Mouse (Mus musculus) testis, postnatal 14 days (tissue): Measurements from ENCODE around the gene Dnajb5.
"Not testable (repeated sequence)": the region's sequence is repeated elsewhere in the genome, so short reads cannot be mapped to it uniquely, and the experiment has no call there.

Source experiments
- DNase-seq: peaks from one replicate; pipeline ENCODE4 v3.0.0; 2021; ENCODE audit warnings: low spot score

Gene Dnajb5

GRCm38 (mm10) chr4:42972952-42973351, 23.3 kb downstream of the Dnajb5 start:
- DNase-seq = no peak

GRCm38 (mm10) chr4:42973868-42974267, 24.3 kb downstream of the Dnajb5 start:
- DNase-seq = no peak

- DNase-seq = no peak
These were observed 28.4 kb downstream of the Dnajb5 start for GRCm38 (mm10) chr4:42978062-42978461.

GRCm38 (mm10) chr4:42980467-42980866, 30.9 kb downstream of the Dnajb5 start:
- DNase-seq = not testable (repeated sequence)

- DNase-seq = no peak
These were observed 38.7 kb downstream of the Dnajb5 start for GRCm38 (mm10) chr4:42988296-42988695.

GRCm38 (mm10) chr4:42998022-42998421, 48.4 kb downstream of the Dnajb5 start:
- DNase-seq = no peak

- peak; percentile 87 for DNase-seq
These were observed 50.0 kb downstream of the Dnajb5 start for GRCm38 (mm10) chr4:42999451-43000140.

- peak; percentile 100 for DNase-seq
These were observed 50.8 kb downstream of the Dnajb5 start, which contains the start of gene Vcp for GRCm38 (mm10) chr4:43000141-43000986. TSS of gene Vcp (minus strand) at chr4:43000507.

- DNase-seq = no peak
These were observed 51.7 kb downstream of the Dnajb5 start for GRCm38 (mm10) chr4:43001272-43001671.

GRCm38 (mm10) chr4:43002756-43003439, 53.3 kb downstream of the Dnajb5 start:
- no peak for DNase-seq

GRCm38 (mm10) chr4:43004951-43005350, 55.3 kb downstream of the Dnajb5 start:
- DNase-seq = no peak

GRCm38 (mm10) chr4:43005765-43006164, 56.2 kb downstream of the Dnajb5 start:
- DNase-seq = no peak
